Mouse (Mus musculus) MEL (cell line): ENCODE data around the gene Gm5485. TPM values are rescaled to one million over a fixed set of nuclear protein-coding genes. Genes with fewer than 3 reads are reported as not detected.

Experiments
- DNase-seq: peaks from one replicate; pipeline ENCODE4 v3.0.0; 2011; ENCODE audit warnings: low read depth, low spot score
- H3K27ac ChIP-seq: 2 replicates; pipeline ENCODE4 v1.5.1; 2012; ENCODE audit warnings: low read depth, mild to moderate bottlenecking, control low read depth, low read length, moderate library complexity; ENCODE audit not compliant: control insufficient read depth
- H3K27me3 ChIP-seq, 2 experiments: fragments of 150-350 bp in 1 of 2; sonication (generic) in 1 of 2; 2 replicates each; pipeline ENCODE4 v1.6.1; 2012; ENCODE audit warnings: low read length in 2 of 2, mild to moderate bottlenecking in 2 of 2, improper control_type of control experiment in 1 of 2, moderate library complexity in 1 of 2; ENCODE audit not compliant: insufficient read depth in 2 of 2, control insufficient read depth in 1 of 2
- H3K36me3 ChIP-seq, 2 experiments: 2 replicates each; pipeline ENCODE4 v1.6.1; 2012 to 2014; ENCODE audit warnings: low read length in 2 of 2, improper control_type of control experiment in 1 of 2, inconsistent platforms in 1 of 2, mild to moderate bottlenecking in 1 of 2; ENCODE audit not compliant: insufficient read depth in 2 of 2, control insufficient read depth in 1 of 2
- H3K4me1 ChIP-seq, 2 experiments: fragments of 150-350 bp in 1 of 2; sonication (generic) in 1 of 2; 2 replicates each; pipeline ENCODE4 v1.6.1; 2012; ENCODE audit warnings: low read length in 2 of 2, improper control_type of control experiment in 1 of 2, mild to moderate bottlenecking in 1 of 2; ENCODE audit not compliant: insufficient read depth in 2 of 2, control insufficient read depth in 1 of 2
- H3K4me3 ChIP-seq, 2 experiments: fragments of 150-350 bp in 1 of 2; sonication (generic) in 1 of 2; 2 replicates each; pipeline ENCODE4 v1.5.1; 2012; ENCODE audit warnings: low read depth in 2 of 2, low read length in 2 of 2, mild to moderate bottlenecking in 2 of 2, moderate library complexity in 2 of 2, control low read depth in 1 of 2, improper control_type of control experiment in 1 of 2; ENCODE audit not compliant: control insufficient read depth in 1 of 2, insufficient read depth in 1 of 2
- H3K79me2 ChIP-seq: 2 replicates; pipeline ENCODE4 v1.6.1; 2012; ENCODE audit warnings: mild to moderate bottlenecking, low read length, moderate library complexity; ENCODE audit not compliant: control insufficient read depth, poor library complexity, insufficient read depth
- H3K9ac ChIP-seq: 2 replicates; pipeline ENCODE4 v1.6.1; 2012; ENCODE audit warnings: low read depth, mild to moderate bottlenecking, control low read depth, low read length, moderate library complexity; ENCODE audit not compliant: control insufficient read depth, poor library complexity, severe bottlenecking
- H3K9me3 ChIP-seq: fragments of 150-350 bp; sonication (generic); replicated peaks from 2 replicates; pipeline ENCODE4 v1.6.1; 2012; ENCODE audit warnings: mild to moderate bottlenecking, low read length, improper control_type of control experiment, moderate library complexity; ENCODE audit not compliant: insufficient read depth
- CTCF ChIP-seq, 3 experiments: IDR thresholded peaks in 2 of 3; conservative IDR thresholded peaks in 1 of 3; 2 replicates each; pipeline ENCODE4 v1.5.1; 2011 to 2012; ENCODE audit warnings: low read length in 3 of 3, low read depth in 2 of 3, mild to moderate bottlenecking in 2 of 3, improper control_type of control experiment in 1 of 3, inconsistent platforms in 1 of 3, mixed read lengths in 1 of 3, moderate library complexity in 1 of 3; ENCODE audit not compliant: control insufficient read depth in 1 of 3, insufficient read depth in 1 of 3, poor library complexity in 1 of 3, severe bottlenecking in 1 of 3
- EP300 ChIP-seq, 2 experiments: IDR thresholded peaks; 2 replicates each; pipeline ENCODE4 v1.6.1; 2011; ENCODE audit warnings: improper control_type of control experiment in 2 of 2, low read length in 2 of 2, low read depth in 1 of 2, mild to moderate bottlenecking in 1 of 2
- GABPA ChIP-seq: IDR thresholded peaks from 2 replicates; pipeline ENCODE4 v1.6.1; 2012; ENCODE audit warnings: low read depth, mild to moderate bottlenecking, inconsistent platforms, low read length, improper control_type of control experiment, moderate library complexity
- JUND ChIP-seq: IDR thresholded peaks from 2 replicates; pipeline ENCODE4 v1.6.1; 2011; ENCODE audit warnings: low read depth, mild to moderate bottlenecking, improper control_type of control experiment, low read length
- MEF2A ChIP-seq: IDR thresholded peaks from 2 replicates; pipeline ENCODE4 v1.6.1; 2014; ENCODE audit warnings: low read depth, mild to moderate bottlenecking, inconsistent platforms, low read length, improper control_type of control experiment; ENCODE audit not compliant: poor library complexity, insufficient replicate concordance, severe bottlenecking; ENCODE audit errors: extremely low read depth
- MXI1 ChIP-seq: IDR thresholded peaks from 2 replicates; pipeline ENCODE4 v1.6.1; 2011; ENCODE audit warnings: mild to moderate bottlenecking, low read depth, low read length, improper control_type of control experiment
- MYB ChIP-seq: IDR thresholded peaks from 2 replicates; pipeline ENCODE4 v1.6.1; 2011; ENCODE audit warnings: mild to moderate bottlenecking, low read depth, low read length, improper control_type of control experiment
- NRF1 ChIP-seq: IDR thresholded peaks from 2 replicates; pipeline ENCODE4 v1.6.1; 2014; ENCODE audit warnings: low read depth, mild to moderate bottlenecking, inconsistent platforms, low read length, improper control_type of control experiment, moderate library complexity; ENCODE audit not compliant: poor library complexity, insufficient read depth, severe bottlenecking
- POLR2AphosphoS5 ChIP-seq: IDR thresholded peaks from 2 replicates; pipeline ENCODE4 v1.6.1; 2012; ENCODE audit warnings: low read depth, borderline replicate concordance, mild to moderate bottlenecking, inconsistent platforms, low read length, moderate library complexity, mixed read lengths
- RAD21 ChIP-seq: IDR thresholded peaks from 2 replicates; pipeline ENCODE4 v1.6.1; 2011; ENCODE audit warnings: mild to moderate bottlenecking, low read depth, low read length, improper control_type of control experiment
- RCOR1 ChIP-seq: IDR thresholded peaks from 2 replicates; pipeline ENCODE4 v1.6.1; 2012; ENCODE audit warnings: low read depth, mild to moderate bottlenecking, inconsistent platforms, low read length, improper control_type of control experiment
- SIN3A ChIP-seq: IDR thresholded peaks from 2 replicates; pipeline ENCODE4 v1.6.1; 2012; ENCODE audit warnings: low read length, improper control_type of control experiment, inconsistent platforms
- TAL1 ChIP-seq: IDR thresholded peaks from 2 replicates; pipeline ENCODE4 v1.6.1; 2012; ENCODE audit warnings: mild to moderate bottlenecking, inconsistent platforms, low read length, moderate library complexity, mixed read lengths
- TCF12 ChIP-seq: IDR thresholded peaks from 2 replicates; pipeline ENCODE4 v1.6.1; 2014; ENCODE audit warnings: low read depth, mild to moderate bottlenecking, inconsistent platforms, low read length, improper control_type of control experiment, moderate library complexity
- USF2 ChIP-seq, 2 experiments: IDR thresholded peaks; 2 replicates each; pipeline ENCODE4 v1.6.1; 2011 to 2012; ENCODE audit warnings: improper control_type of control experiment in 2 of 2, low read length in 2 of 2, borderline replicate concordance in 1 of 2, inconsistent platforms in 1 of 2, low read depth in 1 of 2, mild to moderate bottlenecking in 1 of 2; ENCODE audit not compliant: insufficient read depth in 1 of 2
- ZMIZ1 ChIP-seq: IDR thresholded peaks from 2 replicates; pipeline ENCODE4 v1.6.1; 2012; ENCODE audit warnings: low read depth, mild to moderate bottlenecking, inconsistent platforms, low read length, improper control_type of control experiment, moderate library complexity
- ZNF384 ChIP-seq: IDR thresholded peaks from 2 replicates; pipeline ENCODE4 v1.6.1; 2012; ENCODE audit warnings: low read depth, mild to moderate bottlenecking, inconsistent platforms, low read length, improper control_type of control experiment
- polyA plus RNA-seq, 2 experiments: library from polyadenylated mRNA; stranded (reverse) in 1 of 2; unstranded in 1 of 2; fragments of >175 nt in 1 of 2; fragments of >200 nt in 1 of 2; gene quantifications; 2 replicates each; pipeline versions ENCODE4 v1.2.1 to v1.2.4; 2012; ENCODE audit warnings: low replicate concordance in 2 of 2, low read depth in 1 of 2; ENCODE audit not compliant: insufficient read length in 2 of 2, insufficient read depth in 1 of 2, missing spikeins in 1 of 2
- total RNA-seq: library from RNA; depleted of rRNA; stranded (reverse); fragments of 300-350 nt; gene quantifications from 2 replicates; pipeline ENCODE4 v1.2.3, GENCODE M21; 2012

Gene Gm5485
- total and polyA plus RNA-seq, 3 experiments = not detected

DNA sequence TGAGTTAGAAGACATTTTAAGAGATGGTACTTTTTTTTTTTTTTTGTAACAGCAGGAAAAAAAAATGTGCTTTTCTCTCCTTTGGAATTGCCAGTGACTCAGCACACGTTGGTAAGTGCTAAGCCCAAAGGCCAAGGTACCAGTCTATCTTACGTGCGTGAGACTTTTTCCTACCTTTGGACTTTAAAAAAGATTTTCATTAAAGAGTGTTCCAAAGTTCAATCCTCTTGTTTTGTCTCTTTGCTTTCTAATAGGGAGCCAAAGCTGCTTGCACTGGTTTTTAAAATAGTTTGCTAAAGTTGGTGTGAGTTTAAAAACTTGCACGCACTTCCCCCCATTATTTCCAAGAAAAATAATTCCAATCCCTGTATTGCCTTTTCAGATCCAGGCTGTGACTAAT lies 11.9 kb upstream of the Gm5485 start:
- Histone ChIP-seq H3K36me3 (no peaks in the 10 kb centered on the region), H3K4me3 (no peak overlapping the region), H3K4me1 (no peaks in the 10 kb centered on the region), H3K79me2 (no peaks in the 10 kb centered on the region), H3K9ac (no peak overlapping the region), H3K27me3 (no peaks in the 10 kb centered on the region), H3K27ac (no peak overlapping the region), H3K9me3 (no peaks in the 10 kb centered on the region)
- no peak for DNase-seq
- no peak for TF ChIP-seq MEF2A
- TF ChIP-seq POLR2AphosphoS5 = no peak
- TF ChIP-seq MYB = no peak
- no peak for TF ChIP-seq SIN3A
- TF ChIP-seq RAD21 = no peak
- no peak for TF ChIP-seq TCF12
- TF ChIP-seq NRF1 = no peak
- no peak for TF ChIP-seq JUND
- TF ChIP-seq RCOR1 = no peak
- TF ChIP-seq TAL1 = no peak
- no peak for TF ChIP-seq GABPA

DNA sequence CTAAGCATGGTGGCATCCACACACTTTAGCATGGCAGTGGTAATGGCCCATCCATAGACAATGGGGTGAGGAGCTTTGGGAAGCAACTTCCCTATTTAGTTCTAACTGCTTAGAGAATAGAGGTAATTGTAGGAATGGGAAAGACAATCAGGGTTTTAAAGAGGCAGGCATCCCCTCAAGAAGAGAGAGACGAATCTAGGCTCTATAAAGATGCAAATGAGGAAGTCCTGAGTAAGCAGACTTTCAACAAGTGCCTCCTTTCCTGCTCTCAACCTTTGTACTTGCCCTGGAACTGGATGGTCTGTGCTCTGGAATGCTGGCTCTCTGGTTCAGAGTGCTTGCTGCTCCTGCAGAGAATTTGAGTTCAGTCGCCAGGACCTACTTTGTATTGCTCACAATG lies 10.3 kb upstream of the Gm5485 start:
- no peaks in the 10 kb centered on the region for H3K79me2 ChIP-seq
- no peak for DNase-seq
- no peak overlapping the region for H3K9ac ChIP-seq
- H3K36me3 ChIP-seq = no peaks in the 10 kb centered on the region
- H3K4me3 ChIP-seq = no peak overlapping the region
- H3K4me1 ChIP-seq = no peaks in the 10 kb centered on the region
- no peaks in the 10 kb centered on the region for H3K9me3 ChIP-seq
- H3K27me3 ChIP-seq = no peaks in the 10 kb centered on the region
- H3K27ac ChIP-seq = no peak overlapping the region
- no peak for TF ChIP-seq MXI1
- no peak for TF ChIP-seq POLR2AphosphoS5
- no peak for TF ChIP-seq CTCF (IDR thresholded peaks at IDR 0.05 in 2 of 3, conservative IDR thresholded peaks at IDR 0.05 in 1 of 3; ENCODE audit: control insufficient read depth in 1 of 3, insufficient read depth in 1 of 3, low read depth in 2 of 3, low read length in 3 of 3, poor library complexity in 1 of 3, severe bottlenecking in 1 of 3)
- TF ChIP-seq ZNF384 = no peak
- no peak for TF ChIP-seq ZMIZ1
- no peak for TF ChIP-seq EP300 (IDR thresholded peaks at IDR 0.05; ENCODE audit: low read depth in 1 of 2, low read length in 2 of 2)
- no peak for TF ChIP-seq USF2 (IDR thresholded peaks at IDR 0.05; ENCODE audit: borderline replicate concordance in 1 of 2, insufficient read depth in 1 of 2, low read depth in 1 of 2, low read length in 2 of 2)
